20 mouse cellular contexts compared by ENCODE assay signal in the genomic region with DNA sequence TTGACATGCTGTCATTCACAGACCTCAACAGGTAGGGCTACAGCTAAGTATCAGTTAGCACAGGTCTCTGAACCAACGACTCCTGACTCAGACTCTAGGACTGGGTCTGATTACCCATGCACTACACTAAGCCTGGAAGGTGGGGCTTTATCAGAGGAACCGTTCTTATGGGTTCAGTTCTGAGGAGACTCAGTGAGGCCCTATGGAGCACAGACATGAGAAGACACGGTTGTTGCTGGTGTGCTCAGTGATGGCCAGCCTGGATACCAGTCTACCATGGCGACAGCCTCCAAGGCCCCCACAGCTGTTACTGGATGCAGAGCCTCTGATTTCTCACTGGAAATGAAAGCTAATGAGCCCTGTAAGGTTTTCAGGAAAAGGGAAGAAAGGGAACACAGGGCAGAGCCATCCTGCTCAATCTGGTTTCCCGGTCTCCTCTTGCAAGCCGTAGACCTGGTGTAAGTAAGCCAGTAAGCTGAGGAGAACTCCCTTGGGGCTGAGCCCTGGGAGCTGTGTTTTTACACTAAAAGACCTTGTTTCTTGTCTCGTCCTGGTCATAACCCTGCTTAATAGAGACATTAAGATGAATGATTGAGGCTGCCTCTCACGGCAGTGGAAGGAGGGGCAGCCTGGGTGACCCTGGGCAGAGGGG.
"Had no signal": no experiment of that assay in that cellular context is flagged by ENCODE, and none has a peak within 500 bp of the region (broad histone marks: within the 10 kb centered on the region; RNA-seq: fewer than 3 reads in every experiment).

No protein-coding gene starts in this region.

- H3K4me2 ChIP-seq: limb, embryonic 12.5 days; liver, embryonic 13.5 days; lung, embryonic 15.5 days; midbrain, embryonic 13.5 days; neural tube, embryonic 13.5 days had no signal

- H3K4me3 ChIP-seq: limb, embryonic 12.5 days; liver, embryonic 13.5 days; lung, embryonic 15.5 days; megakaryocyte, embryonic 14.5 days; midbrain, embryonic 13.5 days; myocyte; neural tube, embryonic 13.5 days had no signal

- H3K36me3 ChIP-seq: limb, embryonic 12.5 days; liver, embryonic 13.5 days; lung, embryonic 15.5 days; midbrain, embryonic 13.5 days; neural tube, embryonic 13.5 days had no signal

- H3K27me3 ChIP-seq: limb, embryonic 12.5 days; lung, embryonic 15.5 days had no signal

- H3K9me3 ChIP-seq: limb, embryonic 12.5 days; liver, embryonic 13.5 days; lung, embryonic 15.5 days; megakaryocyte, embryonic 14.5 days; midbrain, embryonic 13.5 days; neural tube, embryonic 13.5 days had no signal

- H3K9ac ChIP-seq: limb, embryonic 12.5 days; liver, embryonic 13.5 days; liver, postnatal 0 days; lung, embryonic 15.5 days; midbrain, embryonic 13.5 days; neural tube, embryonic 13.5 days had no signal

- ATAC-seq: liver, postnatal 0 days; midbrain, embryonic 13.5 days had no signal

- H3K27ac ChIP-seq: limb, embryonic 12.5 days; liver, embryonic 13.5 days; lung, embryonic 15.5 days; macrophage; midbrain, embryonic 13.5 days; neural tube, embryonic 13.5 days had no signal

- DNase-seq: kidney, adult 18-20 months; kidney, postnatal 14 days; layer of hippocampus, adult 9-11 months; layer of hippocampus, postnatal 36 days; liver; liver, embryonic 13.5 days; liver, postnatal 0 days; lung, postnatal 14 days; retina, postnatal 1 day; right cerebral cortex, postnatal 4 days; spleen, adult 18-20 months; thymus, adult 18-20 months; thymus, postnatal 14 days had no signal

- H3K4me1 ChIP-seq: liver, embryonic 13.5 days; lung, embryonic 15.5 days; megakaryocyte, embryonic 14.5 days; midbrain, embryonic 13.5 days had no signal
